Mouse (Mus musculus) frontal cortex, postnatal 14 days (tissue): ENCODE results near the gene Tesc.

Source experiments
- DNase-seq, 2 experiments: peaks; one replicate each; pipeline ENCODE4 v3.0.0; 2022; ENCODE audit warnings: low spot score in 2 of 2

The Tesc gene

GRCm38 (mm10) chr5:118043761-118044160 is 16.2 kb downstream of the Tesc start:
- DNase-seq = no peak

- no peak for DNase-seq
Observed at GRCm38 (mm10) chr5:118044907-118045306, 17.4 kb downstream of the Tesc start.

- DNase-seq = no peak
Observed at GRCm38 (mm10) chr5:118045385-118045784, 17.8 kb downstream of the Tesc start.

- DNase-seq = no peak
Observed at GRCm38 (mm10) chr5:118047091-118047757, 19.7 kb downstream of the Tesc start.

- no peak for DNase-seq
Observed at GRCm38 (mm10) chr5:118048412-118048811, 20.9 kb downstream of the Tesc start.

- DNase-seq = no peak
Observed at GRCm38 (mm10) chr5:118048928-118049327, 21.4 kb downstream of the Tesc start.

- no peak for DNase-seq
Observed at GRCm38 (mm10) chr5:118050743-118051142, 23.2 kb downstream of the Tesc start.

- no peak for DNase-seq
Observed at GRCm38 (mm10) chr5:118051981-118052662, 24.6 kb downstream of the Tesc start.

GRCm38 (mm10) chr5:118053205-118053604 is 25.7 kb downstream of the Tesc start:
- no peak for DNase-seq

GRCm38 (mm10) chr5:118057508-118058111 is 30.1 kb downstream of the Tesc start:
- no peak for DNase-seq

- DNase-seq = no peak
Observed at GRCm38 (mm10) chr5:118058858-118059257, 31.3 kb downstream of the Tesc start.

- DNase-seq = no peak
Observed at GRCm38 (mm10) chr5:118059646-118060045, 32.1 kb downstream of the Tesc start.

- no peak for DNase-seq
Observed at GRCm38 (mm10) chr5:118061391-118061790, 33.8 kb downstream of the Tesc start.

GRCm38 (mm10) chr5:118063181-118063621 is 35.7 kb downstream of the Tesc start:
- no peak for DNase-seq

- no peak for DNase-seq
Observed at GRCm38 (mm10) chr5:118064284-118064901, 36.9 kb downstream of the Tesc start.

GRCm38 (mm10) chr5:118065516-118066255 is 38.1 kb downstream of the Tesc start:
- no peak for DNase-seq

GRCm38 (mm10) chr5:118066828-118067227 is 39.3 kb downstream of the Tesc start:
- DNase-seq = peak in 1 of 2 experiments; percentile 58

GRCm38 (mm10) chr5:118067572-118067971 is 40.0 kb downstream of the Tesc start:
- DNase-seq = no peak

GRCm38 (mm10) chr5:118067984-118068494 is 40.5 kb downstream of the Tesc start:
- no peak for DNase-seq

- peak; percentile 61 to 77 for DNase-seq
Observed at GRCm38 (mm10) chr5:118069315-118069714, 41.8 kb downstream of the Tesc start.

GRCm38 (mm10) chr5:118071766-118072165 is 44.2 kb downstream of the Tesc start:
- no peak for DNase-seq
